Comparison of ENCODE assay signal across 18 mouse cellular contexts in genomic region chr13:81279351-81279736, GRCm38 (mm10).
DNase-seq lines count a peak whose midpoint lies in the region; ATAC-seq lines count a peak whose summit lies in the region.
"Had no signal": no experiment of that assay in that cellular context is flagged by ENCODE, and none has a peak within 500 bp of the region (broad histone marks: within the 10 kb centered on the region; RNA-seq: fewer than 3 reads in every experiment).

No protein-coding gene starts in this region.

- no peak overlapping the region for H3K4me3 ChIP-seq in embryonic facial prominence, embryonic 11.5 days (ENCODE audit: low read depth, low read length)
- H3K4me3 ChIP-seq in embryonic facial prominence, embryonic 10.5 days, result no peak overlapping the region
- H3K4me3 ChIP-seq in embryonic facial prominence, embryonic 14.5 days (ENCODE audit: low read depth, low read length), result no peak overlapping the region
- H3K4me3 ChIP-seq: embryonic facial prominence, embryonic 15.5 days; forebrain, embryonic 13.5 days; heart, embryonic 15.5 days had no signal

- H3K27me3 ChIP-seq in embryonic facial prominence, embryonic 11.5 days (ENCODE audit: control insufficient read depth, insufficient read depth, low read length), result no peaks in the 10 kb centered on the region
- no peaks in the 10 kb centered on the region for H3K27me3 ChIP-seq in embryonic facial prominence, embryonic 10.5 days (replicated peaks; ENCODE audit: low read depth, poor library complexity, severe bottlenecking)
- H3K27me3 ChIP-seq in embryonic facial prominence, embryonic 14.5 days (replicated peaks; ENCODE audit: control insufficient read depth, insufficient read depth, low read length), result no peaks in the 10 kb centered on the region
- H3K27me3 ChIP-seq: embryonic facial prominence, embryonic 15.5 days; forebrain, embryonic 13.5 days; heart, embryonic 15.5 days had no signal

- H3K36me3 ChIP-seq in embryonic facial prominence, embryonic 11.5 days (replicated peaks; ENCODE audit: control insufficient read depth, insufficient read depth, low read depth, low read length), result no peaks in the 10 kb centered on the region
- peaks cover 3% of the 10 kb centered on the region; the same call in 1 of the 2 replicates for H3K36me3 ChIP-seq in embryonic facial prominence, embryonic 10.5 days (replicated peaks)
- H3K36me3 ChIP-seq in embryonic facial prominence, embryonic 14.5 days (ENCODE audit: control insufficient read depth, insufficient read depth, low read length), result no peaks in the 10 kb centered on the region
- H3K36me3 ChIP-seq: embryonic facial prominence, embryonic 15.5 days; heart, embryonic 15.5 days had no signal

- ATAC-seq in embryonic facial prominence, embryonic 11.5 days (replicated peaks; ENCODE audit: insufficient number of reproducible peaks, low FRiP score, low TSS enrichment, low read depth), result no peak; the same call in 1 of the 2 replicates
- ATAC-seq in embryonic facial prominence, embryonic 14.5 days (ENCODE audit: low read depth), result peak; percentile 90; the same call in 1 of the 2 replicates
- ATAC-seq: activated CD4-positive, CD25-positive, alpha-beta regulatory T cell, adult 4 months; forebrain, embryonic 13.5 days; inflammation-experienced regulatory T-cells, adult 6 months had no signal

- H3K4me1 ChIP-seq in embryonic facial prominence, embryonic 11.5 days (ENCODE audit: control insufficient read depth, insufficient read depth, low read length), result no peaks in the 10 kb centered on the region
- H3K4me1 ChIP-seq in embryonic facial prominence, embryonic 10.5 days, result no peaks in the 10 kb centered on the region
- H3K4me1 ChIP-seq in embryonic facial prominence, embryonic 14.5 days (ENCODE audit: control insufficient read depth, insufficient read depth, low read length), result no peaks in the 10 kb centered on the region
- H3K4me1 ChIP-seq: embryonic facial prominence, embryonic 15.5 days; forebrain, embryonic 13.5 days; heart, embryonic 15.5 days had no signal

- H3K9me3 ChIP-seq in embryonic facial prominence, embryonic 11.5 days (replicated peaks; ENCODE audit: control insufficient read depth, low read length), result no peaks in the 10 kb centered on the region
- no peaks in the 10 kb centered on the region for H3K9me3 ChIP-seq in embryonic facial prominence, embryonic 10.5 days
- no peaks in the 10 kb centered on the region for H3K9me3 ChIP-seq in embryonic facial prominence, embryonic 14.5 days (ENCODE audit: control insufficient read depth, low read length)
- H3K9me3 ChIP-seq: embryonic facial prominence, embryonic 15.5 days; forebrain, embryonic 13.5 days; heart, embryonic 15.5 days had no signal

- H3K27ac ChIP-seq in embryonic facial prominence, embryonic 11.5 days (replicated peaks; ENCODE audit: low read depth, low read length), result no peak overlapping the region
- H3K27ac ChIP-seq in embryonic facial prominence, embryonic 10.5 days (replicated peaks), result no peak overlapping the region
- H3K27ac ChIP-seq in embryonic facial prominence, embryonic 14.5 days (replicated peaks; ENCODE audit: low read depth, low read length), result no peak overlapping the region
- H3K27ac ChIP-seq: embryonic facial prominence, embryonic 15.5 days; forebrain, embryonic 13.5 days; heart, embryonic 15.5 days had no signal

- no peak overlapping the region for H3K9ac ChIP-seq in embryonic facial prominence, embryonic 11.5 days (replicated peaks; ENCODE audit: low read length)
- H3K9ac ChIP-seq in embryonic facial prominence, embryonic 14.5 days (ENCODE audit: low read depth, low read length), result no peak overlapping the region
- H3K9ac ChIP-seq: embryonic facial prominence, embryonic 15.5 days; forebrain, embryonic 13.5 days; heart, embryonic 15.5 days had no signal

- intact Hi-C loops in gastrocnemius, postnatal 36 days (cut with DNase I), result no loop called here

- no peak overlapping the region for H3K4me2 ChIP-seq in embryonic facial prominence, embryonic 11.5 days (ENCODE audit: low read depth, low read length)
- no peak overlapping the region for H3K4me2 ChIP-seq in embryonic facial prominence, embryonic 14.5 days (ENCODE audit: low read depth, low read length)
- H3K4me2 ChIP-seq: embryonic facial prominence, embryonic 15.5 days; forebrain, embryonic 13.5 days; heart, embryonic 15.5 days; liver, embryonic 11.5 days had no signal

- DNase-seq in embryonic facial prominence, embryonic 11.5 days (ENCODE audit: low spot score), result peak; percentile 7
- DNase-seq in embryonic facial prominence, embryonic 10.5 days (ENCODE audit: low spot score), result no peak
- peak; percentile 36 to 63 for DNase-seq in lung, adult 18-20 months
- no peak for DNase-seq in lung, postnatal 14 days
- DNase-seq in embryonic facial prominence, embryonic 14.5 days (ENCODE audit: low spot score), result peak; percentile 69
- peak; percentile 54 for DNase-seq in lung, postnatal 36 days
- no peak for DNase-seq in natural killer cell, adult 2 months (ENCODE audit: low spot score in 2 of 2)
- DNase-seq in gastrocnemius, postnatal 36 days, result no peak
- DNase-seq: adrenal gland, postnatal 25 days; cerebellum, postnatal 36 days; heart, adult 18-20 months; thymus, adult 2 months had no signal

- 79% methylated on average over 5 of the region's 5 CpGs for WGBS in embryonic facial prominence, embryonic 11.5 days
- WGBS in embryonic facial prominence, embryonic 10.5 days, result 82% methylated on average over 5 of the region's 5 CpGs
- WGBS in embryonic facial prominence, embryonic 14.5 days, result 43% methylated on average over 5 of the region's 5 CpGs

Comparison
In these comparisons a context has a peak if more than half of its experiments do, and no peak if none do; other contexts are left out.
1. DNase-seq: peak in embryonic facial prominence, embryonic 11.5 days (single experiment), lung, adult 18-20 months (2 of 2), embryonic facial prominence, embryonic 14.5 days (single experiment) and lung, postnatal 36 days (single experiment); none in embryonic facial prominence, embryonic 10.5 days (single experiment), lung, postnatal 14 days (single experiment), natural killer cell, adult 2 months (0 of 2) and gastrocnemius, postnatal 36 days (0 of 2).